Mouse (Mus musculus): ENCODE data around the gene Sacs. TPM values are rescaled to one million over a fixed set of nuclear protein-coding genes. Genes with fewer than 3 reads are reported as not detected.

Sacs gene
- 4.9 and 5.5 TPM in 2 replicates for polyA plus RNA-seq (2014; fragmentation: Nextera tagmentation; extraction: Ambion mirVana)

DNA sequence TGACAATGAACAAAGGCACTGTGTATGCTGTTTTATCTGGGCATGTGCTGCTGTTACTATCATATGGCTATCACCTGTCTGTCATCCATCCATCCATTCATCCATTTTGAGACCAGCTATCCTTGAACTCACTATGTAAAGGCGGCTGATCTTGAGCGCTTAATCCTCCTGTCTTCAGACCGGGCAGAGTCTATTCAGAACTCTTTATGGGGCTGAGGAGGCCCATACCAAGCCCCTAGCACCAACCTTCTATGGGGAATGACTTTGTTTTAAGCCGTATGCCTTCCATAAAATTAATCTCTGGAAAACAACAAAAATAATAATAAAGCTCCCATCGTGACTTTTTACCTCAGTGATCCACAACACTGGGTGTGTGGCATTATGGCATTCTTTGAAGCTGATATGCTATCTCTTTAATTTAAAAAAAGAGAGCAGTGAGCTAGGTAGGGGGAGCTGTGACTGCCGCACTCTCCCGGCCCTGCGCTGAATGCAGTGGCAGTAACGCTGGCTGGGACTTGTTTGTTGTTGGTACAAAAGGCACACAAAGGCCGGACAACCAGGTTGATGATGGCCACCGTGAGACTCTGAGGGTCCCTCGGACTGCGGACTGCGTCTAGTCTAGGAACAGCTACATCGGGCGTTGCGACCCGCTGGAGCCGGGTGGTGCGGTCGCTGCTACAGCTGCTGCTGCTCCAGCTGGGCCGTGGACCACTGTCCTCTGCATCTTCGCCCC lies at the start of gene Sacs:
Gene Sacs, plus strand, starts transcription at position 464 of the 733 bp plus-strand sequence.
- Histone ChIP-seq H3K27me3 (ENCODE audit: control insufficient read depth, insufficient read depth, low read length) (no peaks in the 10 kb centered on the region), H3K4me1 (ENCODE audit: control insufficient read depth, insufficient read depth, low read length) (no peaks in the 10 kb centered on the region), H3K4me2 (replicated peaks; ENCODE audit: low read depth, low read length) (peak within 1 kb of the TSS; percentile 44), H3K9me3 (ENCODE audit: control insufficient read depth, low read depth, low read length) (no peaks in the 10 kb centered on the region), H3K9ac (replicated peaks; ENCODE audit: low read depth, low read length) (no peak within 1 kb of the TSS), H3K36me3 (ENCODE audit: control insufficient read depth, insufficient read depth, low read length) (no peaks in the 10 kb centered on the region), H3K4me3 (ENCODE audit: low read depth, low read length) (peak within 1 kb of the TSS; percentile 27), H3K27ac (ENCODE audit: low read length) (no peak within 1 kb of the TSS)
- no peak for ATAC-seq (ENCODE audit: insufficient number of reproducible peaks, insufficient read depth, low FRiP score, low read depth)
- 8% methylated on average over 23 of the region's 23 CpGs for WGBS

DNA sequence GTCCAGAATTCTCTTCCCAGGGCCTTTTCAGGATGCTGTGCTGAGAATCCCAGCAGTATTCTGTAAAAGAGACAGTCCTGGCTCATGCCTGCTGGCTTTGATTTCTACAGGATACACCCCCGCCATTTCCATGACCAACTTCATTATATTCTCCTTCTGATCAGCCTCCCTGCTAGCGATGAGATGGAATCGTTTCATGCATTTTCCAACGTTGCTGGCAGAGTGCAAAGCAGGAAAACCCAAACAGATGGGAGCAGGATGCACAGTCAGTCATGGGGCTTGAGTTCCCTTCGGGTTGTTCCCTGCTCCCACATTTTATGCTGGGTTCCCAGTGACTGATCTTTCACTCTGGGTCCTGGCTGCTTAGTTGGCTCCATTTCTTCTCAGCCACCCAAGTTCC lies 47.3 kb upstream of the Sacs start:
- Histone ChIP-seq H3K4me2 (replicated peaks; ENCODE audit: low read depth, low read length) (no peak overlapping the region), H3K9ac (replicated peaks; ENCODE audit: low read depth, low read length) (no peak overlapping the region), H3K27ac (ENCODE audit: low read length) (no peak overlapping the region), H3K36me3 (ENCODE audit: control insufficient read depth, insufficient read depth, low read length) (no peaks in the 10 kb centered on the region), H3K4me1 (ENCODE audit: control insufficient read depth, insufficient read depth, low read length) (no peaks in the 10 kb centered on the region), H3K4me3 (ENCODE audit: low read depth, low read length) (no peak overlapping the region), H3K27me3 (ENCODE audit: control insufficient read depth, insufficient read depth, low read length) (no peaks in the 10 kb centered on the region), H3K9me3 (ENCODE audit: control insufficient read depth, low read depth, low read length) (no peaks in the 10 kb centered on the region)
- ATAC-seq (ENCODE audit: insufficient number of reproducible peaks, insufficient read depth, low FRiP score, low read depth), result no peak
- WGBS, result 79% methylated on average over 5 of the region's 5 CpGs

DNA sequence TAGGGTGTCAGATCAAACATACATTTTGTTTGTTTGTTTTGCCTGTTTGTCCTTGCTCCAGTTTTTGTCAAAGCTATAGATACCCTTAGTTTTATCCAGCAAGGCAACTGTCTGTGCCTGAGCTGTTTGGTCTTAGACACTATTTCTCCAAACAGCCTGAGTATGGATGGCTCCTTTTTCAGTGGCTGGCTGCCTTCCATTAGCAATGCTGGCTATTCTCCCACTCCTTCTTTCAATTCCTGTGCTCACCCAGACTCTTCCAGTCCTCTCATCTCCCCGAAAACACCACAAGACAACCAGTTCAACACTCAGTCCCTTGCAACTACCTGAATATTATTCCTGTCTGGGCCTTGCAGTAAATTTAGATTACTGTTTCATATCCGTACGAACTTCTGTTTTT lies 46.2 kb upstream of the Sacs start:
- ATAC-seq (ENCODE audit: insufficient number of reproducible peaks, insufficient read depth, low FRiP score, low read depth), result no peak
- no peaks in the 10 kb centered on the region for H3K27me3 ChIP-seq (ENCODE audit: control insufficient read depth, insufficient read depth, low read length)
- H3K4me1 ChIP-seq (ENCODE audit: control insufficient read depth, insufficient read depth, low read length), result no peaks in the 10 kb centered on the region
- H3K27ac ChIP-seq (ENCODE audit: low read length), result no peak overlapping the region
- no peaks in the 10 kb centered on the region for H3K9me3 ChIP-seq (ENCODE audit: control insufficient read depth, low read depth, low read length)
- H3K4me2 ChIP-seq (replicated peaks; ENCODE audit: low read depth, low read length), result no peak overlapping the region
- no peak overlapping the region for H3K9ac ChIP-seq (replicated peaks; ENCODE audit: low read depth, low read length)
- 91% methylated on average over 3 of the region's 3 CpGs for WGBS
- no peak overlapping the region for H3K4me3 ChIP-seq (ENCODE audit: low read depth, low read length)
- H3K36me3 ChIP-seq (ENCODE audit: control insufficient read depth, insufficient read depth, low read length), result no peaks in the 10 kb centered on the region

DNA sequence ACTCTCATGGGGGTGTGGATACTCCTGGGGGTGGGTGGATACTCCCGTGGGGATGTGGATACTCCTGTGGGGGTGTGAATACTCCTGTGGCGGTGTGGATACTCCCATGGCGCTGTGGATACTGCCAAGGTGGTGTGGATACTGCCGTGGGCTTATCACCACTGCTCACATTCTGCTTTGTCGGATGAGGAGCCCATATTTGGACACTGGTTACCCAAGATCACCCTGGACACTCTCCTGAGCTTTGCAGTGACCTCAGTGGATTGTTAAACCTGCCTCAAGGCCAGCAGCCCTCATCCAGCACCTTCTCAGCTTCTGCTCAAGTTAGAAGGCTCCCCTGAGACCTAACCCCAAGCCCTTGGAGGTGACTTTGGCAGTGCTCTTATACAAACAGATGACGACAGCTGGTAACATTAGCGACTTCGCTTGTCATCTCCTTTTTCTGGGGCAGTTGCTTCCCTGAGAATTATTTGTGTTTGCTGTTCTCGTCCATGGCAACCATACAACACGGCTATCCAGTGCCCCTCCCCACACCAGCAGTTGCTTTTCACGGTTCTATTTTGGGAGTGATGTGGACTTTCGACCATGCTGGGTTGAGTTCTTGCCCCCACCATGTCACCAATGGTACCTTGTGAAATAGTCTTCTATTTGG lies 40.2 kb upstream of the Sacs start:
- Histone ChIP-seq H3K27ac (ENCODE audit: low read length) (no peak overlapping the region), H3K9me3 (ENCODE audit: control insufficient read depth, low read depth, low read length) (no peaks in the 10 kb centered on the region), H3K9ac (replicated peaks; ENCODE audit: low read depth, low read length) (no peak overlapping the region), H3K4me3 (ENCODE audit: low read depth, low read length) (no peak overlapping the region), H3K4me2 (replicated peaks; ENCODE audit: low read depth, low read length) (no peak overlapping the region), H3K4me1 (ENCODE audit: control insufficient read depth, insufficient read depth, low read length) (no peaks in the 10 kb centered on the region), H3K27me3 (ENCODE audit: control insufficient read depth, insufficient read depth, low read length) (no peaks in the 10 kb centered on the region), H3K36me3 (ENCODE audit: control insufficient read depth, insufficient read depth, low read length) (no peaks in the 10 kb centered on the region)
- ATAC-seq (ENCODE audit: insufficient number of reproducible peaks, insufficient read depth, low FRiP score, low read depth), result no peak
- 70% methylated on average over 12 of the region's 12 CpGs for WGBS

DNA sequence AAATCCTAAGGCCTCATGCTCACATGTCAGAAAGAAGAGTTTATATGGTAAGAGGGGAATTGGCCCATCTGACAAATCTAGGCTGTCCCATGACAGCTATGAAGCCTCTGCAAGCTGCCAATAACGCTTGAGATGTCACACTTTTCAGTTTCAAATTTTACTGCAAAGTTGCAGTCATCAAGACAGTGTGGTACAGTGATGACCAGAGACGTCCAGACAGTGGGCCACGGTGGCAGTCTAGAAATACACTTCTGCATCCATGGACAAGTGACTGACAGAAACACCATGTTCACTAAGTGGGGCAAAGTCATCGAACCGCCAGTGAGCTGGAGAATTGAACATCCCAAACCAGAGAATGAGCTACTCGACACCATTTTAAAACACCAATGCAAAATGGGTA lies 37.5 kb upstream of the Sacs start:
- Histone ChIP-seq H3K36me3 (ENCODE audit: control insufficient read depth, insufficient read depth, low read length) (no peaks in the 10 kb centered on the region), H3K4me3 (ENCODE audit: low read depth, low read length) (no peak overlapping the region), H3K9me3 (ENCODE audit: control insufficient read depth, low read depth, low read length) (no peaks in the 10 kb centered on the region), H3K27ac (ENCODE audit: low read length) (no peak overlapping the region), H3K4me2 (replicated peaks; ENCODE audit: low read depth, low read length) (no peak overlapping the region), H3K9ac (replicated peaks; ENCODE audit: low read depth, low read length) (no peak overlapping the region), H3K4me1 (ENCODE audit: control insufficient read depth, insufficient read depth, low read length) (no peaks in the 10 kb centered on the region), H3K27me3 (ENCODE audit: control insufficient read depth, insufficient read depth, low read length) (no peaks in the 10 kb centered on the region)
- no peak for ATAC-seq (ENCODE audit: insufficient number of reproducible peaks, insufficient read depth, low FRiP score, low read depth)
- whole genome bisulfite sequencing, result 95% methylated on average over 6 of the region's 6 CpGs

DNA sequence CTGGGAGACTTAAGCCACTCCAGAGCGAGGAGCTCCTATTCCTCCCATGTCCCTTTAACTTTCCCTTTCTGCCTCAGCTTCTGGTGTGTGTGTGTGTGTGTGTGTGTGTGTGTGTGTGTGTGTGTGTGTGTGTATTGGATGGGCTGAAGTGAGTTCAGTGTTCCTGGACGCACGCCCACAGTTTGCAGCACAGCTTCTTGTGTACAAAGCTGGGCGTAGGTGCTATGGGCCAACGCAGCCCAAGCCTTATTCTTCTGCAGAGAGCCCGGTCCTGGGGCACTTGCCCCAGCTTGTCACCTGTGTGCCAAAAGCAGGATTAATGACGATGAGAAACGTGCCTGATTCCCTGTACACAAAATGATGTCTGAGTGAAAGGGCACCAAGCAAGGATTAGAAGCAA lies 31.9 kb upstream of the Sacs start:
- 55% methylated on average over 8 of the region's 8 CpGs for WGBS
- ATAC-seq (ENCODE audit: insufficient number of reproducible peaks, insufficient read depth, low FRiP score, low read depth), result no peak
- no peak overlapping the region for H3K9ac ChIP-seq (replicated peaks; ENCODE audit: low read depth, low read length)

DNA sequence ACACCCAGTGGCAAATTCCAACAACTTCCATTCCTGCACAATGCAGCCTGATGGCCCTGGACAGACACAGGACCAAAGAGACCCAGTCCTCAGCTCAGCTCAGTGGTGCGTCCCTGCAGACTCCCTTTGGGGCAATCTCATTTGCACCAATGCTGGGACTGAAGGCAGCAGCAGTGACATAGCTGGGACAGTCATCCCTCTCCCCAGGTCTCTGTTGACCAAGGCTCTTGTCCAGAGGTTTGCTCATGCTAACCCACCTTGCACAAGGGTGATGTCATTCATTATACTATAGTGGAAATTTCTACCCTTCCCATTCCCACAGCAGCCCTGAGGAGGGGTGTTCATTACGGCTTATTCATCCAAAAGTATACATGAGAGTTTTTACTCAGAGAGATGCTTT lies 29.6 kb upstream of the Sacs start:
- Histone ChIP-seq H3K9me3 (ENCODE audit: control insufficient read depth, low read depth, low read length) (no peaks in the 10 kb centered on the region), H3K27me3 (ENCODE audit: control insufficient read depth, insufficient read depth, low read length) (no peaks in the 10 kb centered on the region), H3K9ac (replicated peaks; ENCODE audit: low read depth, low read length) (no peak overlapping the region), H3K27ac (ENCODE audit: low read length) (no peak overlapping the region), H3K4me2 (replicated peaks; ENCODE audit: low read depth, low read length) (no peak overlapping the region), H3K4me1 (ENCODE audit: control insufficient read depth, insufficient read depth, low read length) (no peaks in the 10 kb centered on the region), H3K36me3 (ENCODE audit: control insufficient read depth, insufficient read depth, low read length) (no peaks in the 10 kb centered on the region), H3K4me3 (ENCODE audit: low read depth, low read length) (no peak overlapping the region)
- no peak for ATAC-seq (ENCODE audit: insufficient number of reproducible peaks, insufficient read depth, low FRiP score, low read depth)
- WGBS, result 87% methylated on average over 2 of the region's 2 CpGs

More for the DNA sequence above, 31.9 kb upstream of the Sacs start:
- Histone ChIP-seq H3K27me3 (ENCODE audit: control insufficient read depth, insufficient read depth, low read length) (no peaks in the 10 kb centered on the region), H3K27ac (ENCODE audit: low read length) (no peak overlapping the region), H3K4me2 (replicated peaks; ENCODE audit: low read depth, low read length) (no peak overlapping the region), H3K9me3 (ENCODE audit: control insufficient read depth, low read depth, low read length) (no peaks in the 10 kb centered on the region), H3K4me1 (ENCODE audit: control insufficient read depth, insufficient read depth, low read length) (no peaks in the 10 kb centered on the region), H3K36me3 (ENCODE audit: control insufficient read depth, insufficient read depth, low read length) (no peaks in the 10 kb centered on the region), H3K4me3 (ENCODE audit: low read depth, low read length) (no peak overlapping the region)

DNA sequence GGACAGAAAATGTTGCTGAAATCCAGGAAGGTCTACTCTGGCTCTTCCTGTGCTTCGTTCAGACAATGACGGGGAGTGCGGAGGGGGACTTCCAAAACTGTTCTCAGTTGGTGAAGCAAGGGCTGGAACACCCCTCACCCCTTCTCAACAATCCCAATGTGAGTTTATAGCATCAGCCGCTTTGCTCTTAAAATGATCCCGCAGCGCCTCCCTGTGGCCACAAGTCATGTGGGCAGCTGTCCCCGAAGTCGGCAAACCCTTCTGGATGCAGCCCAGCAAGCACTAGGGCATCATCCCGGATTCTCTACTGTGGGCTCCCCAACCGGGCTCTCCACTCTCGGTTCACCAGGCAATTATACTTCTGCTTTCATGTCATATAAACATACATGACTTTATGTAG lies 25.9 kb upstream of the Sacs start:
- 0 out of 2 replicates have a peak, but pooled peaks have one; percentile 46 for ATAC-seq (ENCODE audit: insufficient number of reproducible peaks, insufficient read depth, low FRiP score, low read depth)
- H3K27me3 ChIP-seq (ENCODE audit: control insufficient read depth, insufficient read depth, low read length), result no peaks in the 10 kb centered on the region
- no peak overlapping the region for H3K27ac ChIP-seq (ENCODE audit: low read length)
- no peaks in the 10 kb centered on the region for H3K4me1 ChIP-seq (ENCODE audit: control insufficient read depth, insufficient read depth, low read length)
- H3K4me2 ChIP-seq (replicated peaks; ENCODE audit: low read depth, low read length), result no peak overlapping the region
- 5% methylated on average over 11 of the region's 11 CpGs for WGBS
- no peaks in the 10 kb centered on the region for H3K9me3 ChIP-seq (ENCODE audit: control insufficient read depth, low read depth, low read length)
- no peak overlapping the region for H3K9ac ChIP-seq (replicated peaks; ENCODE audit: low read depth, low read length)
- no peaks in the 10 kb centered on the region for H3K36me3 ChIP-seq (ENCODE audit: control insufficient read depth, insufficient read depth, low read length)
- H3K4me3 ChIP-seq (ENCODE audit: low read depth, low read length), result no peak overlapping the region

Measured in stomach, embryonic 14.5 days (tissue).